Mouse (Mus musculus) testis, adult 2 months (tissue): Measurements from ENCODE around the gene Olfr212. TPM values are rescaled to one million over a fixed set of nuclear protein-coding genes. Genes with fewer than 3 reads are reported as not detected.
"Not testable (repeated sequence)": the region's sequence is repeated elsewhere in the genome, so short reads cannot be mapped to it uniquely, and the experiment has no call there.

Source experiments
- H3K27ac ChIP-seq: fragments of 200-500 bp; 2 replicates; pipeline ENCODE4 v1.5.1; 2012; ENCODE audit warnings: low read depth, low read length; ENCODE audit not compliant: control insufficient read depth, insufficient read depth
- H3K27me3 ChIP-seq: fragments of 200-500 bp; 2 replicates; pipeline ENCODE4 v1.6.1; 2012; ENCODE audit warnings: mild to moderate bottlenecking, low read length, moderate library complexity; ENCODE audit not compliant: control insufficient read depth, insufficient read depth
- H3K36me3 ChIP-seq: fragments of 200-500 bp; 2 replicates; pipeline ENCODE4 v1.6.1; 2012; ENCODE audit warnings: mild to moderate bottlenecking, low read length; ENCODE audit not compliant: control insufficient read depth, insufficient read depth
- H3K4me1 ChIP-seq: fragments of 200-500 bp; 2 replicates; pipeline ENCODE4 v1.6.1; 2012; ENCODE audit warnings: low read length; ENCODE audit not compliant: control insufficient read depth, insufficient read depth
- H3K4me3 ChIP-seq: fragments of 200-500 bp; 2 replicates; pipeline ENCODE4 v1.5.1; 2012; ENCODE audit warnings: low read depth, mild to moderate bottlenecking, low read length, moderate library complexity, mixed read lengths; ENCODE audit not compliant: control insufficient read depth
- CTCF ChIP-seq: fragments of 200-500 bp; IDR thresholded peaks from 2 replicates; pipeline ENCODE4 v1.5.1; 2012; ENCODE audit warnings: low read depth, mild to moderate bottlenecking, inconsistent platforms, low read length, moderate library complexity; ENCODE audit not compliant: control insufficient read depth, insufficient read depth, insufficient replicate concordance
- POLR2A ChIP-seq: fragments of 200-500 bp; IDR thresholded peaks from 2 replicates; pipeline ENCODE4 v1.6.1; 2012; ENCODE audit warnings: low read depth, mild to moderate bottlenecking, inconsistent platforms, low read length, moderate library complexity; ENCODE audit not compliant: control insufficient read depth
- polyA plus RNA-seq: library from polyadenylated mRNA; depleted of rRNA; stranded (reverse); fragments of >200 nt; gene quantifications from 2 replicates; pipeline ENCODE4 v1.2.3, GENCODE M21; 2012; rRNA removed

Gene Olfr212
- polyA plus RNA-seq = 2.5 and 2.9 TPM in 2 replicates

GRCm38 (mm10) chr6:116506302-116507003, at the start of gene Olfr212:
Gene Olfr212 (plus strand): TSS chr6:116506516.
- peak within 1 kb of the TSS; percentile 73 for H3K4me3 ChIP-seq
- not testable (repeated sequence) for H3K27ac ChIP-seq, H3K36me3 ChIP-seq, H3K27me3 ChIP-seq, H3K4me1 ChIP-seq

GRCm38 (mm10) chr6:116458728-116459127, 47.6 kb upstream of the Olfr212 start:
- Histone ChIP-seq H3K27ac (no peak overlapping the region), H3K4me3 (no peak overlapping the region), H3K36me3 (no peaks in the 10 kb centered on the region), H3K4me1 (peaks cover 3% of the 10 kb centered on the region; the same call in 1 of the 2 replicates), H3K27me3 (no peaks in the 10 kb centered on the region)
- TF ChIP-seq CTCF = no peak
- no peak for TF ChIP-seq POLR2A

GRCm38 (mm10) chr6:116459232-116459631, 47.1 kb upstream of the Olfr212 start:
- Histone ChIP-seq H3K27me3 (no peaks in the 10 kb centered on the region), H3K4me1 (peaks cover 3% of the 10 kb centered on the region; the same call in 1 of the 2 replicates), H3K4me3 (no peak overlapping the region), H3K27ac (no peak overlapping the region), H3K36me3 (no peaks in the 10 kb centered on the region)
- TF ChIP-seq POLR2A (no peak), CTCF (no peak)

- Histone ChIP-seq H3K27me3 (no peaks in the 10 kb centered on the region), H3K4me3 (peak within 1 kb of the TSS; percentile 21), H3K36me3 (no peaks in the 10 kb centered on the region), H3K4me1 (peaks cover 3% of the 10 kb centered on the region; the same call in 1 of the 2 replicates), H3K27ac (no peak within 1 kb of the TSS)
- no peak for TF ChIP-seq POLR2A
- TF ChIP-seq CTCF = no peak
Observed at GRCm38 (mm10) chr6:116460544-116461283, 45.6 kb upstream of the Olfr212 start, which contains the start of gene Alox5. Gene Alox5 (minus strand): TSS chr6:116461178.

- H3K4me3 ChIP-seq = no peak overlapping the region
- H3K27me3 ChIP-seq = no peaks in the 10 kb centered on the region
- no peak overlapping the region for H3K27ac ChIP-seq
- TF ChIP-seq CTCF = no peak
- TF ChIP-seq POLR2A = no peak
- H3K36me3 ChIP-seq = no peaks in the 10 kb centered on the region
- H3K4me1 ChIP-seq = no peaks in the 10 kb centered on the region
Observed at GRCm38 (mm10) chr6:116468081-116468480, 38.2 kb upstream of the Olfr212 start.

- TF ChIP-seq POLR2A (no peak), CTCF (no peak)
- Histone ChIP-seq H3K27me3 (no peaks in the 10 kb centered on the region), H3K36me3 (no peaks in the 10 kb centered on the region), H3K4me1 (no peaks in the 10 kb centered on the region), H3K4me3 (no peak overlapping the region), H3K27ac (no peak overlapping the region)
Observed at GRCm38 (mm10) chr6:116485081-116485480, 21.2 kb upstream of the Olfr212 start.

GRCm38 (mm10) chr6:116486833-116487232, 19.5 kb upstream of the Olfr212 start:
- Histone ChIP-seq H3K27ac (no peak overlapping the region), H3K27me3 (no peaks in the 10 kb centered on the region), H3K4me1 (no peaks in the 10 kb centered on the region), H3K4me3 (no peak overlapping the region), H3K36me3 (no peaks in the 10 kb centered on the region)
- TF ChIP-seq POLR2A = no peak
- TF ChIP-seq CTCF = no peak
